Mouse (Mus musculus) left cerebral cortex, postnatal 36 days (tissue): ENCODE results near the gene Gm7073. TPM values are rescaled to one million over a fixed set of nuclear protein-coding genes. Genes with fewer than 3 reads are reported as not detected.

Source experiments
- DNase-seq, 2 experiments: peaks; one replicate each; pipeline ENCODE4 v3.0.0; 2021 to 2022; ENCODE audit warnings: low spot score in 2 of 2, mixed read lengths in 1 of 2
- intact Hi-C: fragments of 180-260 bp; cut with DNase I; formaldehyde crosslinking; loops from one replicate; pipeline ENCODE4 v1.15.1; 2025
- total RNA-seq, 2 experiments: library from RNA; stranded (reverse); gene quantifications; 2 replicates each; pipeline ENCODE4 v1.2.3; 2021

Gene Gm7073
- not detected for total RNA-seq

GRCm38 (mm10) chrX:60539149-60539548, at the start of gene Gm7073:
Gene Gm7073, minus strand, starts transcription at chrX:60539249.
- intact Hi-C loops: no loop called here
- DNase-seq: no peak

GRCm38 (mm10) chrX:60570539-60570938, 31.5 kb upstream of the Gm7073 start:
- intact Hi-C loops: no loop called here

GRCm38 (mm10) chrX:60569047-60569446, 30.0 kb upstream of the Gm7073 start:
- DNase-seq: no peak
- intact Hi-C loops: no loop called here

More at GRCm38 (mm10) chrX:60570539-60570938, 31.5 kb upstream of the Gm7073 start:
- DNase-seq: no peak

- intact Hi-C loops: no loop called here
- DNase-seq: no peak
Observed at GRCm38 (mm10) chrX:60555242-60555641, 16.2 kb upstream of the Gm7073 start.

GRCm38 (mm10) chrX:60547444-60548304, 8.6 kb upstream of the Gm7073 start:
- intact Hi-C loops: no loop called here
- DNase-seq: peak; percentile 19 to 35

- no peak for DNase-seq
- intact Hi-C loops: no loop called here
Observed at GRCm38 (mm10) chrX:60547098-60547443, 8.0 kb upstream of the Gm7073 start.

GRCm38 (mm10) chrX:60545906-60546305, 6.9 kb upstream of the Gm7073 start:
- intact Hi-C loops: no loop called here
- DNase-seq: no peak

GRCm38 (mm10) chrX:60545444-60545843, 6.4 kb upstream of the Gm7073 start:
- no peak for DNase-seq
- intact Hi-C loops: no loop called here

- intact Hi-C loops: no loop called here
- no peak for DNase-seq
Observed at GRCm38 (mm10) chrX:60544098-60544497, 5.0 kb upstream of the Gm7073 start.

- no peak for DNase-seq
- intact Hi-C loops: no loop called here
Observed at GRCm38 (mm10) chrX:60542901-60543300, 3.9 kb upstream of the Gm7073 start.

- intact Hi-C loops: loop anchor here (10.0 kb wide), 2 partner anchors 101 to 391 kb away; partner anchors contain the start of gene Sox3
Observed at GRCm38 (mm10) chrX:60503995-60504394, 35.1 kb downstream of the Gm7073 start.

GRCm38 (mm10) chrX:60497750-60498149, 41.3 kb downstream of the Gm7073 start:
- intact Hi-C loops: no loop called here
- no peak for DNase-seq

More at GRCm38 (mm10) chrX:60503995-60504394, 35.1 kb downstream of the Gm7073 start:
- peak in 1 of 2 experiments; percentile 4 for DNase-seq

- intact Hi-C loops: loop anchor here (2.0 kb wide), 1 partner anchor 547 kb away; no protein-coding TSS in a partner anchor
- no peak for DNase-seq
Observed at GRCm38 (mm10) chrX:60495308-60495707, 43.7 kb downstream of the Gm7073 start.

- intact Hi-C loops: no loop called here
- DNase-seq: no peak
Observed at GRCm38 (mm10) chrX:60463786-60464185, 75.3 kb downstream of the Gm7073 start.

GRCm38 (mm10) chrX:60414563-60415111, 124.4 kb downstream of the Gm7073 start:
- no peak for DNase-seq
- intact Hi-C loops: no loop called here

- intact Hi-C loops: loop anchor here (10.0 kb wide), 2 partner anchors 171 to 391 kb away; no protein-coding TSS in a partner anchor
- no peak for DNase-seq
Observed at GRCm38 (mm10) chrX:60405681-60406080, 133.4 kb downstream of the Gm7073 start.

- peak; percentile 84 for DNase-seq
- intact Hi-C loops: loop anchor here (10.0 kb wide), 2 partner anchors 170 to 390 kb away; no protein-coding TSS in a partner anchor
Observed at GRCm38 (mm10) chrX:60404668-60405044, 134.4 kb downstream of the Gm7073 start.

- peak; percentile 27 to 56 for DNase-seq
- intact Hi-C loops: loop anchor here (10.0 kb wide), 2 partner anchors 169 to 389 kb away; no protein-coding TSS in a partner anchor
Observed at GRCm38 (mm10) chrX:60403764-60404667, 135.0 kb downstream of the Gm7073 start.

GRCm38 (mm10) chrX:60403062-60403763, 135.8 kb downstream of the Gm7073 start:
- DNase-seq: no peak
- intact Hi-C loops: loop anchor here (10.0 kb wide), 2 partner anchors 168 to 388 kb away; no protein-coding TSS in a partner anchor
